Mouse (Mus musculus) bone marrow, adult 2 months (tissue): ENCODE measurements at regions not wholly inside any gene's neighbourhood (a gene's known extent, or its start where the extent isn't known, plus 50 kb on each side); places are given as distances from the start of the nearest gene placed in this dataset.

Experiments
- H3K27ac ChIP-seq: fragments of 200-500 bp; 2 replicates; pipeline ENCODE4 v1.5.1; 2012; ENCODE audit warnings: low read depth, mild to moderate bottlenecking, control low read depth, inconsistent platforms, low read length; ENCODE audit not compliant: control insufficient read depth, poor library complexity, insufficient read depth
- H3K4me1 ChIP-seq: fragments of 200-500 bp; 2 replicates; pipeline ENCODE4 v1.6.1; 2011; ENCODE audit warnings: low read length; ENCODE audit not compliant: control insufficient read depth, insufficient read depth
- H3K4me3 ChIP-seq: fragments of 200-500 bp; replicated peaks from 2 replicates; pipeline ENCODE3; 2011; ENCODE audit warnings: mild to moderate bottlenecking, low read depth, low read length, control low read depth; ENCODE audit not compliant: control insufficient read depth
- CTCF ChIP-seq: fragments of 200-500 bp; IDR thresholded peaks from 2 replicates; pipeline ENCODE4 v1.5.1; 2011; ENCODE audit warnings: low read length, control low read depth; ENCODE audit not compliant: control insufficient read depth, insufficient read depth
- POLR2A ChIP-seq: fragments of 200-500 bp; IDR thresholded peaks from 2 replicates; pipeline ENCODE4 v1.6.1; 2011; ENCODE audit warnings: low read depth, mild to moderate bottlenecking, control low read depth, low read length, borderline replicate concordance; ENCODE audit not compliant: control insufficient read depth
- WGBS: fragments of 180-500 bp; shearing (Covaris S2); methylation state at CpG from one replicate; pipeline ENCODE4 v1.1.7; 2018; 5-methylcytosine and 5-hydroxymethylcytosine counted together

GRCm38 (mm10) chr19:55688585-55688984 lies 53.0 kb upstream of the Tcf7l2 start:
- no peaks in the 10 kb centered on the region; the same call in 1 of the 2 replicates for H3K4me1 ChIP-seq
- H3K27ac ChIP-seq, result no peak overlapping the region
- TF ChIP-seq CTCF, result no peak
- TF ChIP-seq POLR2A, result no peak
- peak overlapping the region; percentile 43 for H3K4me3 ChIP-seq
- WGBS, result 26% methylated on average over 8 of the region's 8 CpGs

- Histone ChIP-seq H3K27ac (no peak overlapping the region), H3K4me1 (no peaks in the 10 kb centered on the region; the same call in 1 of the 2 replicates), H3K4me3 (no peak overlapping the region)
- 76% methylated on average over 20 of the region's 20 CpGs for WGBS
- no peak for TF ChIP-seq POLR2A
- TF ChIP-seq CTCF, result no peak
These were observed 52.2 kb upstream of the Tcf7l2 start for GRCm38 (mm10) chr19:55689200-55689949.
